Mouse (Mus musculus): ENCODE results near the gene Glcci1. TPM values are rescaled to one million over a fixed set of nuclear protein-coding genes. Genes with fewer than 3 reads are reported as not detected.

The Glcci1 gene
- total RNA-seq, 2 experiments from 2014 or later: 25.3 to 33.5 TPM

- DNase-seq (ENCODE audit: low spot score in 2 of 2): no peak
Observed at GRCm38 (mm10) chr6:8645708-8646107, 136.3 kb downstream of the Glcci1 start.

All from adrenal gland, adult 18-20 months (tissue).